Mouse (Mus musculus) forelimb bud, embryonic 11.5 days (tissue): ENCODE results near the gene Smad5.

ENCODE experiments used
- DNase-seq: peaks from one replicate; pipeline ENCODE4 v3.0.0-alpha.2; 2012; ENCODE audit warnings: low read depth, low spot score

The Smad5 gene

DNA sequence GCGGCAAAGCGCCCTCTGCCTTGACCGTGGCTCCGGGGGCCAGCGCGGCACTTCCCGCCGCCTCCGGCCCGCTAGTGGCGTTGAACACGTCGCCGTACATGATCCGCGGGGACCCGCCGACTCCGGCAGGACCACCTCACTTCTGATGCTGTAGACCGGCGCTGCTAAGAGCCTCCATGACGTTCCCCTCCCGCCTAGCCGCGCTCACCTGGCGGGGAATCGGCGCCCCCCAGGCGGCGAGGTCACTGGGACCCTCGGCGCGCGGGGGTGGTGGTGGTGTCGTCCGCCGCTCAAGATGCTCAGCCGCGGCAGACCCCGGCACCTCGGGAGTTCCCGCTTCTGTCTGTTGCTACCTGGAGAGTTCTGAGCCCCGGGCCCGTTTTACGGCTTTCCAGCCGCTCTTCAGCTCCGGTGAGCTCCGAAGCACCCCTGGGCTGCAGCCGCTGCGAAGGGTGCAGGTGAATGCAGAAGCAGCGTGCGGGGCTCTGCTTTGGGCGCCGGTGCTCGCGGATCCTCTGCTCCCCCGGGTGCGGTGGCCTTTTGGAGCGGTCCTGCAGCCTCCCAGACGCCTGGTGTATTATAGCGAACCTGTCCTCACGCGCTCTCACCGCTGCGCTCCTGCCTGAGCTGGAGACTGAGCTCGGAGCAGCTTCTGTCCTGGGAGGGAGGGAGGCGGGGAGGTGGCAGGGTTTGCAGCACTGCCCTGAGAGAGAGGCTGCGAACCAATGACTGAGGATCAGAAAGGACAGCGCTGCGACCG is 50.6 kb downstream of the Smad5 start, which contains the start of gene Gm45623:
TSS of gene Gm45623 (minus strand) at position 636 of the 760 bp plus-strand sequence.
- DNase-seq = no peak

DNA sequence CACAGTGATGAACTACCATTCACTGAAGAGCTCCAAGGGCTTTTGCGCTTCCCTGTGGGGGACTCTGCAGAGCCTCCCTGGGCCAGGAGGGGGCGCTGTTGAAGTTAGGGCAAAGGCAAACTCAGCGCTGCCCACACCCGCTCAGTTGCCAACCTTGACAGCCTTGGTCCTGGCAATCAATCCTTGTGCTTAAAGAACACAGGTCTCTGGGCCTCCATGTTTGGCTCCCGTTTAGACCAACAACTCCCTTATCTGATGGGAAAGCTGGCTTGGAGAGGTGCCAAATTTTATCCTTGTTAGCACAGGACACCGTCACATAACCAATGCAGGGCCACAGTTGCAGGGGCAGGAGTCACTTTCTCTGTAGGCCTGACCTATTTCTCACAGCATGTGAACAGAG is 53.1 kb downstream of the Smad5 start:
- DNase-seq = no peak

GRCm38 (mm10) chr13:56757201-56757600 is 54.4 kb downstream of the Smad5 start:
- no peak for DNase-seq

- DNase-seq = peak; percentile 74
Observed at GRCm38 (mm10) chr13:56758492-56758891, 55.7 kb downstream of the Smad5 start.

DNA sequence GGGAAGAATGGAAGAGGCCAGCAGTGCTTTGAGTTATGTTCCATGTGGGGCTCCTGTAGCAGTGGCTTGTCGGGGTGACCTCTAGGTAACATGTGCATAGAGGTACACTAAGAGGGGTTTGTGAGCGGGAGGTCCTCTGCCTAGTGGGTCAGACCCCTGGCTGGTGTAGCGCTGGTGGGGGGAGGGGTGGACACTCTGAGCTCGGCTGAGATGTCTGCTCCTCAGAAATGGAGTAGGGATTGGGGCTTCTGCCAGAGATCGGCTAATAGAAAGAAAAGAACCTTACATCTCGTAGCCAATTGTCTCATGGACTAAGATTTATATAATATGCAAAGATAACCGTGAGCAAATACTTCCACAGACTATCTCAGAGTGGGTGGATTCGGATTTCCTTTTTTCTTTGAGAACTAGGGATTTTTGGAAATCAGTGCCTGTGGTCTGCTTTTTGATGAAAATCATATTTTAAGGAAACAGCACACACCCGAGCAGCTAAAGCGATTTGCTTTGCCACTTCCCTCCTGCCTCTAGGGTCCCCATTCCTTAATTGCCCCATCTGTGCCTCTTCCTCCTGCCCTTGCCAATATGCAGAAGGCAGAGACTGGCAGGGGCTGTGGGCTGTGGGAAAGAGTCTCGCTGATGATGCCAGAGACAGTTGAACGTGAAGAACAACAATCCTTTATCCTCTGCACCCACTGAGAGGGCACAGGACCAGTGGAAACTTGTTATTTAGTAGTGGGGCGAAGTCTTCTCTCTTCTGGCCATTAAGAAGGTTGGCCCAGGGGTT is 59.8 kb downstream of the Smad5 start:
- DNase-seq = no peak

- DNase-seq = no peak
Observed at GRCm38 (mm10) chr13:56765284-56766032, 62.6 kb downstream of the Smad5 start.

DNA sequence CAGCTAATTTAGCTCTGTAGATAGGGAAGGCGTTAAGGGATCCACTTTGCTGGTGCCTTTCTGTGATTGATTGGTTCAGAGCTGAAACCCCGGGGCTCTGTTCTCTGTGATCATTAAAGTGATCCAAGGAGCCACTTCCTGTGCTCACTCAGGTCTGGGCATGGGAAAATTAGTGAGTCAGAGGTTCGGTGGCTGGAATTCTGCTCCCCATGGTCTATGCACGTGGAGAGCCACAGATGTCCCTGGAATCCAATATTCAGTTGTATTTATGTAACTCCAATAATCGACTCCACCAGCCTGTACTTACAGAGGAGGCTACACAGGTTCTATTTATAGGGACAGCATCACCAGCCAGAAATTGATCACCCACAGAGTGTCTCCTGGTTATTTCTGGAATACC is 63.4 kb downstream of the Smad5 start:
- no peak for DNase-seq

GRCm38 (mm10) chr13:56769431-56769830 is 66.6 kb downstream of the Smad5 start:
- no peak for DNase-seq

DNA sequence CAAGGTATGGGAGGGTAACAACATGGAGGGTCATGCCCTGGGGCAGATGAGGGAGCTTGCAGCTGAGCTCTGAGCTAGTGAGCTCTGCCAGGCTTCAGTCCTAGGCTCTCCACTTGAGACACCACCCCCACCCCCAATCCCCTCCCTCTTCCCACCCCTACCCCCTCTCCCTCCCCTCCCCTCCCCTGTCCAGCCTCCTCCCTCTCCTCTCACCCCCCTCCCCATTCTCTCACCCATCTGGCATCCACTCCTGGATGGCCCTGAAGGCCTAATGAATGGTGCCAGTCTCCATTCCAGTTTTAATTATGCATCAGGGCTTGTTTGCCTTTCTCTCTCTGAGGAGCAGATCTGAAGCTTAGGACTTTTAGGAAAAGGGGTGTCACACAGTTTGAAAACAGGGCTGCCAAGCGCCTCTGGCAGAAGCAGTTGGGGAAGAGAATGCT is 67.3 kb downstream of the Smad5 start:
- DNase-seq = no peak

- no peak for DNase-seq
Observed at GRCm38 (mm10) chr13:56770786-56771185, 68.0 kb downstream of the Smad5 start.

DNA sequence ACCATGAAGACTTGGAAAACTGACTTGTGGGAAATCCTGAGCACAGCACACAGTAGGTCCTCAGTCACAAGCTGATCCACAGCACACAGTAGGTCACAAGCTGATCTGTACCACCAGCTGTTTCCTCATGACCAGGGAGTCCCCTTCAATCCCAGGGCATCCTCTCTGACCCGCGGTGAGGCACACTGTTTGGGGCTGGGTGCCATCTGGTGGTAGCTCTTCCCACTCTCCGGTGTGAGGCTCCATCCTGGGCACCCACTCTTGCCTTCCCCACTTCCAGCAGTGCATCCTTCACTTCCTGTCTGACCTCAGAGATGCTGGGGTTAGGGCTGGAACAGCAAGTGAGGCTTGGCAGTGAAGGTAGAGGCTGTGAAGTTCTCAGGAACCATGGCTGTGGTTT is 69.8 kb downstream of the Smad5 start:
- DNase-seq = no peak

GRCm38 (mm10) chr13:56773262-56773870 is 70.6 kb downstream of the Smad5 start:
- DNase-seq = no peak

GRCm38 (mm10) chr13:56774304-56774703 is 71.5 kb downstream of the Smad5 start:
- DNase-seq = no peak

DNA sequence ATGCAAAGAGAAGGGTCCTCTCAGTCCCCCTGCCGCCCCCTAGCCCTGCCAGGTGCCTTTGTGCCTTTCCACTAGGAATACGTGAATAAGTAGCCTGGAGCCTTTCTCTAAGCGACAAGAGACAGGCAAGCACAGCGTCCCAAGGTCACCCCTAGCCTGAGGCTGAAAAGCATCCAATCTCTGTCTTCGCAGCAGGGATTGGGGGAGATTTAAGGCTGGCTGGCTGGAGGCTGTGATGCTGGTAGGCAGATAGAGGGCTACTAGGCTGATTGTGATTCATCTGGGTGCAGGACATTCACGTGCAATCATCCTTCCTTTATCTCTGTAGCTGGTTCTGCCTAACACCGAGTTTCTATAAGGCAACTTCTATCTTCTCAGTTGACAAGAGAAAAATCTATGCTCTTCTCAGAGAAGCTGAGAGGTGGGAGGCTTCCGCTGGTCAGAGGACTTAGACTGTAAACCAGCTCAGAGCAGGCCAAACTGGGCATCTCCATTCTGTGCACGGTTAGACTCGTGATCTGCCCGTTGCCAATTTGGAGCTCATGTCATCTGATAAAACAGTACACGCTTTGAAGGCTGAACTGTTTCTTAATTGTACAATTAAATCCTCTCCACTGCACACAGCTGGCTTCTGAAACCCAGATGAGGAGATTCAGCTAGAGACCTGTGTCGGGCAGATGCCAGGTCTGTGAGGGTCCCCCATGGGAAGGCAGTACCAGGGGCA is 78.1 kb downstream of the Smad5 start:
- DNase-seq = no peak

- no peak for DNase-seq
Observed at GRCm38 (mm10) chr13:56781697-56782096, 78.9 kb downstream of the Smad5 start.

DNA sequence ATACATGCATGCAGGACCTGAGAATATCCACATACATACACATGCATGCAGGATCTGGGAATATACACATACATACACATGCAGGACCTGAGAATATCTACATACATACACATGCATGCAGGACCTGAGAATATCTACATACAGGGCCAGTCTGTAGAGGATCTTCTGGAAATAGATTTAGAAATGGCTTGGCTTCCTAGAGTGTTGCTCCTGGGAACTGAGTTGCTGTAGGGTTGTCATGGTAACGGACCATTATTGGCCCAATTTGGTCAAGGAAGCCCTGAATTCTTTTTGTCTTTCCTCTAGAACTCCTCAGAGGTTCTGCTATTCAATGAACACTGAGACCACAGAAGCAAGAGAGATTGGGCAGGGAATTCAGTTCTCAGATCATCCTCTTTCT is 79.8 kb downstream of the Smad5 start:
- no peak for DNase-seq

DNA sequence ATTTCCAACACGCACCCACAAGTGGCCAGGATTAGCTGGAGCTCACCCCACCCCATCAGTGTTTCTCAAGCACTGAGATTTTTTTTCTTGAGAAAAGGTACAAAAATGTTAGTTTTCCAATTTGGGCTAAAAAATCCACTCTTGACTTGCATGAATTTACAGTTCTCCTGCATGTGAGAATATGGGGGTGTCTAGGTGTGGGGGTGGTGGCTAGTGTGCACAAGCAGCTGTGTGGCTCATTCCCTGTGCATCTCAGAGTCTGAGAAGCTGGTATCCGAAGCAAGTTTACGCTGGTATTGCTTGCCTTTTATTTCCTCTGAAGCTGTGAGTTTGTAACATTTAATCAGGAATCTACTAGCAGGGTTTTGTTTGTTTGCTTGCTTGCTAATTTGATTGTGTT is 87.9 kb downstream of the Smad5 start:
- no peak for DNase-seq
